Mouse (Mus musculus) ES-E14 (cell line): Measurements from ENCODE around the gene Txndc11. TPM values are rescaled to one million over a fixed set of nuclear protein-coding genes. Genes with fewer than 3 reads are reported as not detected.
A peak's percentile ranks its signal among the peaks of the same experiment; 100 is the strongest.

ENCODE experiments used
- DNase-seq: peaks from one replicate; pipeline ENCODE4 v3.0.0-alpha.2; 2013; ENCODE audit warnings: low read depth, low spot score
- H3K27ac ChIP-seq: 2 replicates; pipeline ENCODE4 v1.5.1; 2012; ENCODE audit warnings: low read depth, mild to moderate bottlenecking, low read length, moderate library complexity, mixed read lengths; ENCODE audit not compliant: poor library complexity, insufficient read depth, severe bottlenecking
- H3K36me3 ChIP-seq: 2 replicates; pipeline ENCODE4 v1.6.1; 2012; ENCODE audit warnings: mild to moderate bottlenecking, low read length, moderate library complexity, mixed read lengths; ENCODE audit not compliant: control insufficient read depth, poor library complexity, insufficient read depth, severe bottlenecking
- H3K4me1 ChIP-seq, 2 experiments: fragments of 150-350 bp in 1 of 2; sonication (generic) in 1 of 2; 2 replicates each; pipeline ENCODE4 v1.6.1; 2012; ENCODE audit warnings: low read length in 2 of 2, mild to moderate bottlenecking in 1 of 2, mixed read lengths in 1 of 2; ENCODE audit not compliant: control insufficient read depth in 2 of 2, insufficient read depth in 2 of 2, poor library complexity in 1 of 2
- H3K4me3 ChIP-seq, 2 experiments: fragments of 150-350 bp in 1 of 2; sonication (generic) in 1 of 2; 2 replicates each; pipeline ENCODE4 v1.5.1; 2012; ENCODE audit warnings: low read length in 2 of 2, low read depth in 1 of 2, mild to moderate bottlenecking in 1 of 2, mixed read lengths in 1 of 2; ENCODE audit not compliant: insufficient read depth in 1 of 2, poor library complexity in 1 of 2, severe bottlenecking in 1 of 2
- H3K9ac ChIP-seq: 2 replicates; pipeline ENCODE4 v1.6.1; 2012; ENCODE audit warnings: low read depth, mild to moderate bottlenecking, low read length, mixed read lengths; ENCODE audit not compliant: poor library complexity, insufficient read depth, severe bottlenecking
- H3K9me3 ChIP-seq: fragments of 150-350 bp; sonication (generic); 2 replicates; pipeline ENCODE4 v1.6.1; 2012; ENCODE audit warnings: low read depth, mild to moderate bottlenecking, low read length; ENCODE audit not compliant: control insufficient read depth, insufficient read depth
- CHD2 ChIP-seq: IDR thresholded peaks from 2 replicates; pipeline ENCODE4 v1.6.1; 2014; ENCODE audit warnings: mild to moderate bottlenecking, low read depth, low read length, inconsistent platforms
- HCFC1 ChIP-seq: IDR thresholded peaks from 2 replicates; pipeline ENCODE4 v1.6.1; 2012; ENCODE audit warnings: low read length, inconsistent platforms, borderline replicate concordance; ENCODE audit not compliant: insufficient read depth
- MAFK ChIP-seq: IDR thresholded peaks from 2 replicates; pipeline ENCODE4 v1.6.1; 2014; ENCODE audit warnings: mild to moderate bottlenecking, low read depth, low read length, inconsistent platforms; ENCODE audit not compliant: insufficient read depth
- ZC3H11A ChIP-seq: IDR thresholded peaks from 2 replicates; pipeline ENCODE4 v1.6.1; 2012; ENCODE audit warnings: low read depth, mild to moderate bottlenecking, inconsistent platforms, low read length, borderline replicate concordance
- ZNF384 ChIP-seq: IDR thresholded peaks from 2 replicates; pipeline ENCODE4 v1.6.1; 2012; ENCODE audit warnings: low read depth, low read length, inconsistent platforms
- in situ Hi-C, 2 experiments: fragments of 600-800 bp; cut with MboI; formaldehyde crosslinking; loops; one replicate each; pipeline ENCODE4 v1.15.1; 2025; ENCODE audit warnings: low sequenced_read_pairs in 2 of 2, inconsistent platforms in 1 of 2; ENCODE audit not compliant: unreplicated experiment in 2 of 2
- total RNA-seq: library from RNA; depleted of rRNA; stranded (reverse); fragments of 300-350 nt; gene quantifications from 2 replicates; pipeline ENCODE4 v1.2.3, GENCODE M21; 2012

Txndc11 gene
- total RNA-seq, 1 experiment: 26.0 TPM

GRCm38 (mm10) chr16:11069271-11069670, 65.2 kb downstream of the Txndc11 start:
- H3K27ac ChIP-seq: no peak overlapping the region
- no peak overlapping the region for H3K9ac ChIP-seq
- H3K4me1 ChIP-seq: peaks cover 2 to 11% of the 10 kb centered on the region in 2 experiments; a peak in 3 of 4 replicates
- no peak overlapping the region for H3K4me3 ChIP-seq
- H3K36me3 ChIP-seq: peaks cover 5% of the 10 kb centered on the region
- in situ Hi-C loops: no loop called here
- TF ChIP-seq ZNF384: no peak
- no peak for TF ChIP-seq HCFC1
- no peak for TF ChIP-seq MAFK
- no peak for TF ChIP-seq ZC3H11A
- no peak for TF ChIP-seq CHD2
- DNase-seq: no peak
- no peaks in the 10 kb centered on the region for H3K9me3 ChIP-seq

DNA sequence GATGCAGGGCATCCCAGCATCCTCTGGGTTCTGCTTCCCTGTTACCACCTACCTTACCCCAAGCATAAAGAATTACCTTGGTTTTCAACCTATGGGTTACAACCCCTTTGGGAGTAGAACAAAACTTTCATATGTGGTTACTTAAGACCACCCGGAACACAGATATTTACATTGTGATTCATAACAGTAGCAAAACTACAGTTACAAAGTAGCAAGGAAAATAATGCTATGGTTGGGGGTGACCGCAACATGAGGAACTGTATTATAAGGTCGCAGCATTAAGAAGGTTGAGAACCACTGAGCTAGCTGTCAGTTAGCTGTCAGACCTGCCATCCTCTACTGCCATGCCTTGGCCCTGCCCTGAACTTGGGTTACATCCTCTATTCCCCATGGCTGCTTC, 65.8 kb downstream of the Txndc11 start:
- no peak overlapping the region for H3K4me3 ChIP-seq
- H3K36me3 ChIP-seq: no peaks in the 10 kb centered on the region
- H3K9ac ChIP-seq: no peak overlapping the region
- peaks cover 2 to 5% of the 10 kb centered on the region in 2 experiments; a peak in 3 of 4 replicates for H3K4me1 ChIP-seq
- TF ChIP-seq HCFC1: no peak
- no peak for TF ChIP-seq ZC3H11A
- TF ChIP-seq MAFK: no peak
- TF ChIP-seq ZNF384: no peak
- no peak for TF ChIP-seq CHD2
- in situ Hi-C loops: no loop called here
- no peak overlapping the region for H3K27ac ChIP-seq
- no peaks in the 10 kb centered on the region for H3K9me3 ChIP-seq
- DNase-seq: no peak

DNA sequence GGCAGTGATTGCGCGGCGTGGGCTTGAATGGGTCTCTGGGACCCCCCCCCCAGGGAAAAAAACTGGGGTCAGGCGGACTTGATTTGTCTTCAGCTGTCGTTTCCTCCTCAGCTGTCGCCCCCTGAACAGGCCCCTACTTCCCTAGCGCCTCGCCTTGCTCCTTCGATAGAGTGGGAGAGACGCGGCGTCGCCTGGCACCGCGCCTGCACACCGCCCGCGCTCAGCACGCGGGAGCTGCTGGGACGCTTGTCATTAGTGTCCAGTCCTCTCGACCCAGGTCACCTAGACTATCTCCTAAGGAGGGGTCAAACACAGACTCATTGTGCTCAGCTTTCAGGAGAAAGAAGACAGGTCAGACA, 67.6 kb downstream of the Txndc11 start:
- no peak for TF ChIP-seq ZC3H11A
- TF ChIP-seq ZNF384: no peak
- no peak for TF ChIP-seq MAFK
- TF ChIP-seq HCFC1: no peak
- TF ChIP-seq CHD2: no peak
- peak; percentile 12 for DNase-seq
- Histone ChIP-seq H3K4me1 (peaks cover 0 to 2% of the 10 kb centered on the region in 2 experiments; a peak in 1 of 4 replicates), H3K9me3 (no peaks in the 10 kb centered on the region), H3K27ac (no peak overlapping the region), H3K36me3 (no peaks in the 10 kb centered on the region), H3K9ac (peak overlapping the region; percentile 91), H3K4me3 (peak overlapping the region; percentile 96 to 100)
- in situ Hi-C loops: no loop called here

- Histone ChIP-seq H3K9me3 (no peaks in the 10 kb centered on the region), H3K36me3 (no peaks in the 10 kb centered on the region), H3K9ac (peak within 1 kb of the TSS; percentile 91), H3K4me3 (peak within 1 kb of the TSS; percentile 96 to 100), H3K27ac (no peak within 1 kb of the TSS), H3K4me1 (peaks cover 0 to 2% of the 10 kb centered on the region in 2 experiments; a peak in 1 of 4 replicates)
- peak; percentile 95 for DNase-seq
- TF ChIP-seq ZNF384: no peak
- no peak for TF ChIP-seq HCFC1
- TF ChIP-seq CHD2: no peak
- TF ChIP-seq ZC3H11A: no peak
- TF ChIP-seq MAFK: no peak
- in situ Hi-C loops: no loop called here
Observed at GRCm38 (mm10) chr16:11066029-11066832, 68.2 kb downstream of the Txndc11 start, which contains the start of gene Litaf. Gene Litaf, minus strand, starts transcription at chr16:11066157.
